Mouse (Mus musculus): Measurements from ENCODE around the gene Hoxd10. TPM values are rescaled to one million over a fixed set of nuclear protein-coding genes. Genes with fewer than 3 reads are reported as not detected.

Hoxd10 gene
- polyA plus RNA-seq, 1 experiment from 2014 or later, result 90.2 TPM

DNA sequence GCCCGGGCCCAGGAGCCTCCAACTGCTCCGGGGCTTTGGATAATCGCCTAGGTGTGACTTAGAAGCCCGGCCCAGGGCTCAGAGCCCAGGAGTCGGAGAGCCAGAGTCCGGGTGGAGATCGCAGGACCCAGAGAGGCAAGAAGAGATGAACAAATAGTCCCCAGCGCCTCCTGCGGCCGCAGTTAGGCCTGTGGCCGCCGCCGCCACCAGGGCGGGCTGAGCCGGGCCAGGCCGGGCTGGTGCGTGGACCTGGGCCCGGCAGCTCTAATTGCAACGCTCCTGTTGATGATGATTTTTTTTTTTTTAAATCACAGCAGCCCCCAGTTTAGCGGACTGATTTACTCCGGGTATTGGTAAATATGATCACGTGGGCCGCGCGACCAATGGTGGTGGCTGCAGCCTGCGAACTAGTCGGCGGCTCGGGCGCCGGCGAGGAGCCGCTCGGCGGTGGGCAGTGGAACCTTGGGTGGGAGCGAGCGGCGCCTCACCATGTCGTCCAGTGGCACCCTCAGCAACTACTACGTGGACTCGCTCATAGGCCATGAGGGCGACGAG, 5.9 kb downstream of the Hoxd10 start, which contains the start of gene Hoxd9:
TSS of gene Hoxd9 (plus strand) at position 161 of the 555 bp plus-strand sequence.
- H3K27me3 ChIP-seq (ENCODE audit: control insufficient read depth, insufficient read depth, low read length), result peaks cover 7% of the 10 kb centered on the region; the same call in 1 of the 2 replicates
- H3K4me1 ChIP-seq (ENCODE audit: control insufficient read depth, insufficient read depth, low read length), result peaks cover 5% of the 10 kb centered on the region; the same call in 1 of the 2 replicates
- no peaks in the 10 kb centered on the region for H3K9me3 ChIP-seq (ENCODE audit: control insufficient read depth, low read length)
- peak within 1 kb of the TSS; percentile 90 for H3K27ac ChIP-seq (ENCODE audit: low read depth, low read length)
- peak within 1 kb of the TSS; percentile 92 for H3K9ac ChIP-seq (replicated peaks; ENCODE audit: low read depth, low read length)
- peak; percentile 45 for ATAC-seq (ENCODE audit: low read depth)
- peak within 1 kb of the TSS; percentile 74 for H3K4me2 ChIP-seq (ENCODE audit: low read depth, low read length)
- WGBS, result under 1% methylated on average over 40 of the region's 43 CpGs
- H3K4me3 ChIP-seq (ENCODE audit: low read depth, low read length), result peak within 1 kb of the TSS; percentile 53
- H3K36me3 ChIP-seq (ENCODE audit: control insufficient read depth, insufficient read depth, low read length), result no peaks in the 10 kb centered on the region

DNA sequence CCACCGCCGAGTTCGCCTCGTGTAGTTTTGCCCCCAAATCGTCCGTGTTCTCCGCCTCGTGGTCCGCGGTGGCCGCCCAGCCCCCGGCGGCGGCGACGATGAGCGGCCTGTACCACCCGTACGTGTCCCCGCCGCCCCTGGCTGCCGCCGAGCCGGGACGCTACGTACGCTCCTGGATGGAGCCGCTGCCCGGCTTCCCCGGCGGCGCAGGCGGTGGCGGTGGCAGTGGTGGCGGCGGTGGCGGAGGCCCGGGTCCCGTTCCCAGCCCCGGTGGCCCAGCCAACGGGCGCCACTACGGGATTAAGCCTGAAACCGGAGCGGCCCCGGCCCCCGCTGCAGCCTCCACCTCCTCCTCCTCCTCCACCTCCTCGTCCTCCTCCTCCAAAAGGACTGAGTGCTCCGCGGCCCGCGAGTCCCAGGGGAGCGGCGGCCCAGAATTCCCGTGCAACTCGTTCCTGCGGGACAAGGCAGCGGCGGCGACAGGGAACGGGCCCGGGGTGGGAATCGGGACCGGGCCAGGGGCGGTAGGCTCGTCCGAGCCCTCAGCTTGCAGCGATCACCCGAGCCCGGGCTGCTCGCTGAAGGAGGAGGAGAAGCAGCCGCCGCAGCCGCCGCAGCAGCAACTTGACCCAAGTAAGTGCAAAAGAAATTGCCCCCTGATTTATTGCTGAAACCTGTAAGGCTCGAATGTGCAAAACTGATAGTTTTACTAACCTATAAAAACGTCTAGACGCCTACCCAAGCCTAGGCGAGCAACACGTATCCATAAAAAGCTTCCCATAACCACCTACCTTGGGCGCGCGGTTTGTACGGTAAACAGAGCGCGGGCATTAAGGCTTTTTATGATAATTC, 6.7 kb downstream of the Hoxd10 start:
- Histone ChIP-seq H3K9ac (replicated peaks; ENCODE audit: low read depth, low read length) (peak overlapping the region; percentile 92), H3K4me1 (ENCODE audit: control insufficient read depth, insufficient read depth, low read length) (peaks cover 9% of the 10 kb centered on the region; the same call in 1 of the 2 replicates), H3K36me3 (ENCODE audit: control insufficient read depth, insufficient read depth, low read length) (no peaks in the 10 kb centered on the region), H3K9me3 (ENCODE audit: control insufficient read depth, low read length) (no peaks in the 10 kb centered on the region), H3K27ac (ENCODE audit: low read depth, low read length) (peak overlapping the region; percentile 90), H3K27me3 (ENCODE audit: control insufficient read depth, insufficient read depth, low read length) (peaks cover 7% of the 10 kb centered on the region; the same call in 1 of the 2 replicates), H3K4me3 (ENCODE audit: low read depth, low read length) (peak overlapping the region; percentile 53), H3K4me2 (ENCODE audit: low read depth, low read length) (peak overlapping the region; percentile 74)
- ATAC-seq (ENCODE audit: low read depth), result peak; percentile 25
- WGBS, result under 1% methylated on average over 61 of the region's 86 CpGs

DNA sequence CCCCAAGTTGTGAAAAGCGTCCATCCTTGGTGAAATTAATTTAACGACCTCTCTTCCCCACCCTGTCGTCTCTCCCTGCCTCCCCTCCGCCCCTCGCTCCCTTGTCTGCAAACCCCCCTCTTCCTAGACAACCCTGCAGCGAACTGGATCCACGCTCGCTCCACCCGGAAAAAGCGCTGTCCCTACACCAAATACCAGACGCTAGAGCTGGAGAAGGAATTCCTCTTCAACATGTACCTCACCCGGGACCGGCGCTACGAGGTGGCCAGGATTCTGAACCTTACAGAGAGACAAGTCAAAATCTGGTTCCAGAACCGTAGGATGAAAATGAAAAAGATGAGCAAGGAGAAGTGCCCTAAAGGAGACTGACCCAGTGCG, 7.3 kb downstream of the Hoxd10 start:
- H3K4me2 ChIP-seq (ENCODE audit: low read depth, low read length), result peak overlapping the region; percentile 74

DNA sequence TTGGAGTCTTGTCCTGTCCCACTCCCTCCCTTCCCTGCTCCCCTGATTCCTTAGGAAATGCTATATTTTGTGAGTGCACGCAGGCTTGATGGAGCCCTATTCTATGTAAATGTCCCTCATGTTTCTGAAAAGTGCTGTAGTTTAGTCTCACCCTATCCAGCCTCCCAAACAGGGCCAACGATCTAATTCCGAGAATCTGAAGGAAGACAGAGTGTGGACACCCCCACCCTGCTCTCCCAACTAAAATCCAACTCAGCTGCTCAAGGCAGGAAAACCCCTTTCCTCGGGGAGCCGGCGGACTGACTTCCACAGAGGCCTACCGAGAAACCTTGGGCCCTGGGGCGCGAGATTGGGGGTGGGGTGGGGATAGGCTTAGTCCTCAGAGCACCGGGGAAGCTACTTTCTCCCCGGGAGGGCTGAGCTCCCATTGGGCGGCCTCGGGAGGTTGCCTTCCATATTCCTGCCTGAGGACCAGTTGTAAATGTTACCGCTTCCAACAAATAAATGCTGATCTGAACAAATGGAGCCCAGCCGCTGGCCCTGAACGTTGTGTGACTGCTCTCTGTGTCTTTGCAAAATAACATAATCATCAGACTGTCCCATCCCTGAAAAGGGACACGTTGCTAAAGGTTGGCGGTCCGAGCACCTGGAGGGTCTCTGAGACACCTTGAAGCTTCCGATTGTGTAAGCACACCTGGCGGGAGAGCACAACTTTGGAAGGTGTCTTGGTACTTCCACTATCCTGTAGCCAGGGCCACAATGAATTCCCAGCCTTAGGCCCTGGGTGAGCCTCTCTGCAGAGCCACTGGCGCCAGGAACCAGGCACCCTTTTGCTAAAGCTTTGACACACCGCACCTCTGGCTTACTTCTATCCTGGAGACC, 8.2 kb downstream of the Hoxd10 start:
- Histone ChIP-seq H3K9ac (replicated peaks; ENCODE audit: low read depth, low read length) (peak overlapping the region; percentile 92), H3K4me2 (ENCODE audit: low read depth, low read length) (peak overlapping the region; percentile 74), H3K27ac (ENCODE audit: low read depth, low read length) (peak overlapping the region; percentile 90), H3K27me3 (ENCODE audit: control insufficient read depth, insufficient read depth, low read length) (peaks cover 5% of the 10 kb centered on the region; the same call in 1 of the 2 replicates), H3K9me3 (ENCODE audit: control insufficient read depth, low read length) (no peaks in the 10 kb centered on the region), H3K36me3 (ENCODE audit: control insufficient read depth, insufficient read depth, low read length) (no peaks in the 10 kb centered on the region), H3K4me1 (ENCODE audit: control insufficient read depth, insufficient read depth, low read length) (peaks cover 15% of the 10 kb centered on the region; the same call in 1 of the 2 replicates), H3K4me3 (ENCODE audit: low read depth, low read length) (peak overlapping the region; percentile 53)
- ATAC-seq (ENCODE audit: low read depth), result no peak
- WGBS, result 7% methylated on average over 23 of the region's 23 CpGs

More for the DNA sequence above, 7.3 kb downstream of the Hoxd10 start:
- Histone ChIP-seq H3K9me3 (ENCODE audit: control insufficient read depth, low read length) (no peaks in the 10 kb centered on the region), H3K4me1 (ENCODE audit: control insufficient read depth, insufficient read depth, low read length) (peaks cover 15% of the 10 kb centered on the region; the same call in 1 of the 2 replicates), H3K36me3 (ENCODE audit: control insufficient read depth, insufficient read depth, low read length) (no peaks in the 10 kb centered on the region), H3K27me3 (ENCODE audit: control insufficient read depth, insufficient read depth, low read length) (peaks cover 7% of the 10 kb centered on the region; the same call in 1 of the 2 replicates), H3K4me3 (ENCODE audit: low read depth, low read length) (peak overlapping the region; percentile 53), H3K27ac (ENCODE audit: low read depth, low read length) (peak overlapping the region; percentile 90), H3K9ac (replicated peaks; ENCODE audit: low read depth, low read length) (peak overlapping the region; percentile 92)
- ATAC-seq (ENCODE audit: low read depth), result 0 out of 2 replicates have a peak, but pooled peaks have one; percentile 9
- WGBS, result 3% methylated on average over 17 of the region's 17 CpGs

DNA sequence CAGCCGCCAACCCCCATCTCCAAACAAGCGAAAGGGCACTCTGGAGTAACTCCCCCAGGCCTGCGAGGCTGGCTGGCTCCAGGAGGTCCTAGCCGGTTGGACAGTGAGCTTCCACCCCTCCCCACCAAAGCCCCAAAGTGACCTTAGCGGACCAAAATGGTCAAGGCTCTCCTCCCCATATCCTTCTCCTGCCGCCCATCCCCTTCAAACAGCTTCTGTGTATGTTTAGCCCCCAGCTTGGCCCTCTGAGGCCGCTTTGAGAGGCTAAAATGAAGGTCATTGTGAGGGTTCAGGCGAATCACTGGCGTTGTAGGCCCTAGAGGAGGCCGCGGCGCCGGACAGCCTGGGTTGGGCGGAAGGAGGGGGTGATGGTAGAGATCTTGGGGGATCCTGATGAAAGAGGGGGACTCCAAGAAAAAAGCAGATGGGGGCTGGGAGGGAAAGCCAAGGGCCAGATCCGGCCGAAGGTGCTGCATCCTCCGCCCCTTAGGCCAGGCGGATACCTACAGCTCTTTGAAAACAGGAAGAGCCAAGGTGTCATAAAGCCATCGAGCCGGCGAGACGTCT, 8.9 kb downstream of the Hoxd10 start:
- ATAC-seq (ENCODE audit: low read depth), result no peak
- H3K27me3 ChIP-seq (ENCODE audit: control insufficient read depth, insufficient read depth, low read length), result 0 out of 2 replicates have a peak, but pooled peaks cover under 1% of the 10 kb centered on the region
- H3K9ac ChIP-seq (replicated peaks; ENCODE audit: low read depth, low read length), result peak overlapping the region; percentile 92
- H3K4me2 ChIP-seq (ENCODE audit: low read depth, low read length), result peak overlapping the region; percentile 74
- H3K4me1 ChIP-seq (ENCODE audit: control insufficient read depth, insufficient read depth, low read length), result peaks cover 15% of the 10 kb centered on the region; the same call in 1 of the 2 replicates
- WGBS, result 6% methylated on average over 22 of the region's 22 CpGs
- H3K4me3 ChIP-seq (ENCODE audit: low read depth, low read length), result peak overlapping the region; percentile 53
- H3K9me3 ChIP-seq (ENCODE audit: control insufficient read depth, low read length), result no peaks in the 10 kb centered on the region
- no peaks in the 10 kb centered on the region for H3K36me3 ChIP-seq (ENCODE audit: control insufficient read depth, insufficient read depth, low read length)
- H3K27ac ChIP-seq (ENCODE audit: low read depth, low read length), result peak overlapping the region; percentile 90

DNA sequence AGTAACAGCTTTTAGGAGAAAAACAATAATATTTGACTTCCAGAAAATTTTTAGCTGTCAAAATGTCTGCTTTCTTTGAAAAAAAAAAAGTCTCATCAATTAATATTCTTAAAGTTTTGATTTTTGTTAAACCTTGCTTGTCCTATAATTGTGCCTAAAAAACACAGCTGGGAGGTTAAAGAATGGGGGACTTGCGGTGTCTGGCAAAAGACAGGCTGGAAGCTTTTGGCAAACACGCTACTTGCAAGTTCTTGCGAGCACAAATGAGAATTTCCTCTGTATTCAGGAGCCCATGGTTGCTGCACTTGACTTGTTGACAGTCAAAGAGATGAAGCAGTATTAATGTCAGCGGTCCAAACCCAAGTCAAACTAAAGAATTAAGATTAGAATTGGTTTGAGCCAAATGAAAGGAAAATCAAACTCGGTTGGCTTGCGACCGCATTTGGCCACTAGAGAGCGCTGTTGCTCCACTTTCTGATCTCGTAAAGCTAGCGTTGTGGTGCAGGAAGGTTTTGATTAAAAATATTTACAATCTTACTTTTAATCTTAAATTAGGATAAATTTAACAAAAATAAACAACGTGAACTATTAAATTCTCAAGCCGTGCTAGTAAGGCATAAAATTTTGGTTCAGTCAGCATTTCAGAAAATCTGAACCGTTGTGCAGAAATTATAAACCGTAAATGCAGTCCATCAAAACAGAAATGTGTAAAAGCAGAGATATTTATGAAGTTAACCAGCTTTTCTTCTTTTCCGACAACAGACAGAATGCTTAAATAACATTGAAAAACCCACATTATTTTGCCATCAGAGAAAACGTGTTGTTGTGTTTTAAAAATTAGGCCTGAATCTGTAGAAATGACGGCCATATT, 10.5 kb downstream of the Hoxd10 start:
- peak overlapping the region; percentile 75 for H3K4me2 ChIP-seq (ENCODE audit: low read depth, low read length)
- 11% methylated on average over 17 of the region's 17 CpGs for WGBS
- H3K27me3 ChIP-seq (ENCODE audit: control insufficient read depth, insufficient read depth, low read length), result no peaks in the 10 kb centered on the region

DNA sequence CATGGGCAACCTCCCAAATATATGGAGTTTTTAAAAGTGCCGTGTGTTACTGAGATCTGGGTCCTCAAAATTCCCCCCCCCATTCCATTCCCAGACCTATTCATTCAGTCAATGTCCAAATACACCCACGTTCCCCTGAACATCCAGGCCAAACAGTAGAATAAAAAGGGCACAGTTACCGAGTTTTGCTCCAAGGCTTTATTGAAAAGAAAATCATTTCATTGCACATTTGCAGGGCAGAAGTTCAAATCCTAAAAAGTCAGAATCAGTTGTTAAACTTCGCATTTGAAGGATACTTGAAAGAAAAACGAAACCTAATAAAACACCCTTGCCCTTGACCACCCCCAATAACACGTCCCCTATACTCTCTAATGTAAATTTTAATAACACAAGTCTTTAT, 11.1 kb downstream of the Hoxd10 start:
- Histone ChIP-seq H3K27me3 (ENCODE audit: control insufficient read depth, insufficient read depth, low read length) (no peaks in the 10 kb centered on the region), H3K9ac (replicated peaks; ENCODE audit: low read depth, low read length) (peak overlapping the region; percentile 99; the same call in 1 of the 2 replicates), H3K4me2 (ENCODE audit: low read depth, low read length) (peak overlapping the region; percentile 75), H3K4me1 (ENCODE audit: control insufficient read depth, insufficient read depth, low read length) (peaks cover 14% of the 10 kb centered on the region; the same call in 1 of the 2 replicates), H3K27ac (ENCODE audit: low read depth, low read length) (no peak overlapping the region; the same call in 1 of the 2 replicates), H3K36me3 (ENCODE audit: control insufficient read depth, insufficient read depth, low read length) (no peaks in the 10 kb centered on the region), H3K4me3 (ENCODE audit: low read depth, low read length) (no peak overlapping the region; the same call in 1 of the 2 replicates), H3K9me3 (ENCODE audit: control insufficient read depth, low read length) (no peaks in the 10 kb centered on the region)
- ATAC-seq (ENCODE audit: low read depth), result no peak
- WGBS, result 30% methylated on average over 6 of the region's 6 CpGs

More for the DNA sequence above, 10.5 kb downstream of the Hoxd10 start:
- no peak overlapping the region; the same call in 1 of the 2 replicates for H3K9ac ChIP-seq (replicated peaks; ENCODE audit: low read depth, low read length)
- no peaks in the 10 kb centered on the region for H3K36me3 ChIP-seq (ENCODE audit: control insufficient read depth, insufficient read depth, low read length)
- peak overlapping the region; percentile 16; the same call in 1 of the 2 replicates for H3K4me3 ChIP-seq (ENCODE audit: low read depth, low read length)
- H3K27ac ChIP-seq (ENCODE audit: low read depth, low read length), result peak overlapping the region; percentile 48; the same call in 1 of the 2 replicates
- ATAC-seq (ENCODE audit: low read depth), result no peak
- H3K9me3 ChIP-seq (ENCODE audit: control insufficient read depth, low read length), result no peaks in the 10 kb centered on the region
- peaks cover 16% of the 10 kb centered on the region; the same call in 1 of the 2 replicates for H3K4me1 ChIP-seq (ENCODE audit: control insufficient read depth, insufficient read depth, low read length)

All from neural tube, embryonic 14.5 days (tissue).